Mouse (Mus musculus) inflammation-experienced regulatory T-cells, adult 16 weeks (primary cell): ENCODE results near the gene Nxph3. TPM values are rescaled to one million over a fixed set of nuclear protein-coding genes. Genes with fewer than 3 reads are reported as not detected.

ENCODE experiments used
- polyA plus RNA-seq: library from polyadenylated mRNA; unstranded; fragments of 100-300 nt; shearing (Covaris generic); gene quantifications from one replicate; pipeline ENCODE4 v1.2.1, GENCODE M21; 2017

Nxph3 gene
- polyA plus RNA-seq, result not detected

GRCm38 (mm10) chr11:95514298-95514861, at the start of gene Nxph3:
Nxph3 (minus strand) TSS chr11:95514570.

Other genes starting within 250 kb of the Nxph3 start
- 140 TPM for gene Kat7, start 204.3 kb downstream of the Nxph3 start, polyA plus RNA-seq
- 26.3 TPM for gene Fam117a, start 177.6 kb downstream of the Nxph3 start, polyA plus RNA-seq
- gene Slc35b1, start 129.9 kb downstream of the Nxph3 start, polyA plus RNA-seq, result 72.3 TPM
- 245 TPM for gene Spop, start 100.5 kb downstream of the Nxph3 start, polyA plus RNA-seq
- not detected for gene Ngfr, start 73.2 kb upstream of the Nxph3 start, polyA plus RNA-seq
- 90.4 TPM for gene Phb, start 152.4 kb upstream of the Nxph3 start, polyA plus RNA-seq
- gene Zfp652, start 198.1 kb upstream of the Nxph3 start, polyA plus RNA-seq, result 7.9 TPM
- 1.6 TPM for gene B130006D01Rik, start 209.0 kb upstream of the Nxph3 start, polyA plus RNA-seq